Mouse (Mus musculus) heart, embryonic 15.5 days (tissue): Measurements from ENCODE around the gene Plekhm3. TPM values are rescaled to one million over a fixed set of nuclear protein-coding genes. Genes with fewer than 3 reads are reported as not detected.

Source experiments
- ATAC-seq: fragments of 200-750 bp; cut with Nextera tagmentation; replicated peaks from 2 replicates; pipeline ENCODE4 v1.8.0; 2017; ENCODE audit warnings: low read depth, moderate TSS enrichment; ENCODE audit not compliant: insufficient number of reproducible peaks, insufficient read depth, low FRiP score
- H3K27ac ChIP-seq: fragments of 300-500 bp; sonication (generic); 2 replicates; pipeline ENCODE4 v1.5.1; 2015; ENCODE audit warnings: mild to moderate bottlenecking, inconsistent platforms
- H3K27me3 ChIP-seq: fragments of 300-500 bp; sonication (generic); 2 replicates; pipeline ENCODE4 v1.6.1; 2015; ENCODE audit warnings: inconsistent platforms
- H3K36me3 ChIP-seq: fragments of 300-500 bp; sonication (generic); 2 replicates; pipeline ENCODE4 v1.6.1; 2015; ENCODE audit warnings: mild to moderate bottlenecking, inconsistent platforms
- H3K4me1 ChIP-seq: fragments of 300-500 bp; sonication (generic); replicated peaks from 2 replicates; pipeline ENCODE4 v1.6.1; 2015; ENCODE audit warnings: inconsistent platforms
- H3K4me2 ChIP-seq: fragments of 300-500 bp; sonication (generic); 2 replicates; pipeline ENCODE4 v1.6.1; 2015; ENCODE audit warnings: inconsistent platforms, mild to moderate bottlenecking, moderate library complexity
- H3K4me3 ChIP-seq: fragments of 300-500 bp; sonication (generic); 2 replicates; pipeline ENCODE4 v1.5.1; 2015; ENCODE audit warnings: mild to moderate bottlenecking, inconsistent platforms
- H3K9ac ChIP-seq: fragments of 300-500 bp; sonication (generic); 2 replicates; pipeline ENCODE4 v1.6.1; 2015; ENCODE audit warnings: mild to moderate bottlenecking, inconsistent platforms
- H3K9me3 ChIP-seq: fragments of 300-500 bp; sonication (generic); replicated peaks from 2 replicates; pipeline ENCODE4 v1.6.1; 2016; ENCODE audit warnings: inconsistent platforms
- WGBS: fragments of 180-500 bp; shearing (Covaris S2); methylation state at CpG from one replicate; pipeline ENCODE4 v1.1.7; 2015; ENCODE audit warnings: mixed read lengths; 5-methylcytosine and 5-hydroxymethylcytosine counted together
- polyA plus RNA-seq: library from polyadenylated mRNA; unstranded; fragments of >200 nt; fragmentation: Nextera tagmentation; extraction: Ambion mirVana; gene quantifications from 2 replicates; pipeline ENCODE4 v1.2.1, GENCODE M21; 2015

Plekhm3 gene
- polyA plus RNA-seq, 1 experiment from 2014 or later = 5.8 TPM

- H3K4me1 ChIP-seq = peaks cover 49% of the 10 kb centered on the region
- peak; percentile 95 for ATAC-seq
- H3K27ac ChIP-seq = peak within 1 kb of the TSS; percentile 93
- no peaks in the 10 kb centered on the region for H3K36me3 ChIP-seq
- H3K27me3 ChIP-seq = peaks cover 10% of the 10 kb centered on the region; the same call in 1 of the 2 replicates
- peak within 1 kb of the TSS; percentile 66 for H3K4me3 ChIP-seq
- H3K9me3 ChIP-seq = no peaks in the 10 kb centered on the region
- H3K9ac ChIP-seq = peak within 1 kb of the TSS; percentile 73
- peak within 1 kb of the TSS; percentile 94 for H3K4me2 ChIP-seq
- under 1% methylated on average over 59 of the region's 73 CpGs for WGBS
These were observed 219.0 kb downstream of the Plekhm3 start, which contains the start of gene Fzd5 for GRCm38 (mm10) chr1:64737502-64738179. Gene Fzd5, minus strand, starts transcription at chr1:64737751.

- Histone ChIP-seq H3K4me3 (peak overlapping the region; percentile 66), H3K9ac (peak overlapping the region; percentile 73), H3K4me2 (peak overlapping the region; percentile 94), H3K27me3 (peaks cover 10% of the 10 kb centered on the region; the same call in 1 of the 2 replicates), H3K9me3 (no peaks in the 10 kb centered on the region), H3K36me3 (no peaks in the 10 kb centered on the region), H3K4me1 (peaks cover 54% of the 10 kb centered on the region), H3K27ac (peak overlapping the region; percentile 93)
- no peak for ATAC-seq
- WGBS = under 1% methylated on average over 56 of the region's 56 CpGs
These were observed 219.7 kb downstream of the Plekhm3 start for GRCm38 (mm10) chr1:64736681-64737501.

Other genes starting within 250 kb of the Plekhm3 start
- 1.5 and 1.7 TPM in 2 replicates for gene Fzd5, start 219.1 kb downstream of the Plekhm3 start, polyA plus RNA-seq
- gene Akr1cl, start 75.9 kb upstream of the Plekhm3 start, polyA plus RNA-seq = 0.64 and 0.84 TPM in 2 replicates
- gene Cryge, start 94.3 kb upstream of the Plekhm3 start, polyA plus RNA-seq = not detected in 2 replicates
- gene Crygd, start 106.6 kb upstream of the Plekhm3 start, polyA plus RNA-seq = not detected in 2 replicates
- not detected in 2 replicates for gene Crygc, start 116.9 kb upstream of the Plekhm3 start, polyA plus RNA-seq
- 0.63 TPM in 1 of 2 replicates, not detected in the other for gene Crygb, start 125.5 kb upstream of the Plekhm3 start, polyA plus RNA-seq
- gene Cryga, start 146.5 kb upstream of the Plekhm3 start, polyA plus RNA-seq = not detected in 2 replicates
- gene Gm28845, start 162.7 kb upstream of the Plekhm3 start, polyA plus RNA-seq = not detected in 2 replicates
- gene D630023F18Rik, start 166.4 kb upstream of the Plekhm3 start, polyA plus RNA-seq = 0.14 and 0.38 TPM in 2 replicates
- gene Idh1, start 229.7 kb upstream of the Plekhm3 start, polyA plus RNA-seq = 56.0 and 76.9 TPM in 2 replicates
- 5.0 and 6.8 TPM in 2 replicates for gene Pikfyve, start 229.9 kb upstream of the Plekhm3 start, polyA plus RNA-seq